Mouse (Mus musculus) CD4-positive, CD25-positive, alpha-beta regulatory T cell, adult 2 months (primary cell): Measurements from ENCODE around the gene Rabggtb.
A peak's percentile ranks its signal among the peaks of the same experiment; 100 is the strongest.

Experiments
- DNase-seq: peaks from one replicate; pipeline ENCODE4 v3.0.0-alpha.2; 2012; ENCODE audit warnings: low read depth, low spot score

The Rabggtb gene

DNA sequence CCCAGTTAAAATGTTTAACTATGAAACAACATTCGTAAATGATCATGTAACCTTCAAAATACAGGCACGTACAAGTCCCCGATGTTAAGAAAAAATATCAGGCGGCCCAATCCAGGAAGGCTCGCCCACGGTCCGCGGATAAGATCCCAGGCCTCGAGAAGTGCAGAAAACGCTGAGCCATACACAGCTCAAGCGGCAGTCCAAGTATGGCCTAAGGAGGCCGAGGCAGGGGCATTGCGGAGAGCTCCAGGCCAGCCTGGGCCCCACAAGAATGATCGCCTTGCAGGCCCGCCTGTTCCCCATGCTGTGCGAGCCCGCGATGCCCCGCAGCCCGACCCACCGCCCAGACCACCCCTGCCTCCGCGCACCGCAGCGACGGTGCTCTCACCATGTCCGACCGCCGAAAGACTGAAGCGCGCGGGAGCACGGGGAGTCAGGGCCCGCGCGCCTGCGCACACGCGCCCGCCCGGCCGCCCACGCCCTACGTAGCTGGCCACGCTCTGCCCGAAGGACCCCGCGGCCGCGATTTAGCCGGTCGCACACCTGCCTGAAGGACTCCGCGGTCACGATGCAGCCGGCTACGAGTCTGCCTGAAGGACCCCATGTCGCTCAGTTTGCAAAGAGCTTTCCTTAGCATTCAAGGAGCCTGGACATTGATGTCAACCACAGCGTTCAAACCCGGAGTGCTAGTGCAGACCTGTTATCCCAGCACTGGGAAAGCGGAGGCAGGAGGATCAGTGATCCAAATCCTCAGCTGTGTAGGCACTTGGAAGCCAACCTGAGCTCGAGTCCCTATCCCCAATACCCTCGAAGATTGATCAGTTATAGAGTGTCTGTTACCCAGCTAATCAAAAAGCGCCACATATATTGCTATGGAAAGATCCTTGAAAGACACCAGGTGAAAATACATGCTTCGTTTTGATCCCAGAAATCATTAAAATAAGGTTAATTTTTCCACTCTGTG lies at the start of gene Rabggtb:
Gene Rabggtb (minus strand): TSS at position 464 of the 964 bp plus-strand sequence.
- DNase-seq, result peak; percentile 98

DNA sequence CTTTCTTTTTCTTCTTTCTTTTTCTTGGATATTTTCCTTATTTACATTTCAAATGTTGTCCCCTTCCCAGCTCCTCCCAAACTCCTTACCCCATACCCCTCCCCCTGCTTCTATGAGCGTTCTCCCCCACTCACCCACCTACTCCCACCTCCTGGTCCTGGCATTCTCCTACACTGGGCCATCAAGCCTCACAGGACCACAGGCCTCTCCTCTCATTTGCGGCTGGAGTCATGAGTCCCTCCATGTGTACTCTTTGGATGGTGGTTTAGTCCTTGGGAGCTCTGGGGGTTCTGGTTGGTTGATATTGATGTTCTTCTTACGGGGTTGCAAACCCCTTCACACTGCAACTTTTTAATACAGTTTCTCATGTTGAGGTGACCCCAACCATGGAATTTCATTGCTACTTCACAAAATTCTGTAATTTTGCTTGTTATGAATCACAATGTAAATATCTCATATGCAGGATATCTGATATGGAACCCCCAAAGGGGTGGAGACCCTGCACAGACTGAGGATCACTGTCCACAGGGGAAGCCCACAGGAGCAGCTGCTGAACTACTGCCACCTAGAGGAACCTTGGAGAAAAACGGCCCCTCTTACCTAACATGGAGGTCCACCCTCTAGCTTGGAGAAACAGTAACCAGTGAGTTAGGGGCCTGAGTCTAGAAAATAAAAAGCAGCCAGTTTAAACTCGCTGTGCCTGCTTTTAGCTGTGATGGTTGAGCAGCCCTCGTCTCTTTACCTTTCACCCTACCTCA lies 49.0 kb upstream of the Rabggtb start:
- DNase-seq, result peak; percentile 50

DNA sequence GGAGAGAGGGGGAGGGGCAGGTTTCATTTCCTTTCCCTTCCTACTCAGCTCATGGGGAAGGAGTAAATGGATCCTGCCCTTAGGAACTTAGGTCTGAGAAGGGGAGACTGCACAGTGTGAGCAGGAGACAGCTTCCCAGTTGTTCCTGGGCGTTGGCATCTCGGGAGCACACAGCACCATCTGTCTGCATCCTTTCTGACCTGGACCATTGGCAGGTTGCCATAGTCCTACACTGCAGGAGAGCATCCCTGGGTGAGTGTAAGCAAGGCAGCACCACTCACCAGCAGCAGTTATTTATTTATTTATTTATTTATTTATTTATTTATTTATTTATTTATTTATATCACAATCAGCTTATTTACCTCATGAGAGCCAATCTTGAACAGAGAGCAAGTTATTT lies 48.1 kb upstream of the Rabggtb start:
- DNase-seq, result no peak

DNA sequence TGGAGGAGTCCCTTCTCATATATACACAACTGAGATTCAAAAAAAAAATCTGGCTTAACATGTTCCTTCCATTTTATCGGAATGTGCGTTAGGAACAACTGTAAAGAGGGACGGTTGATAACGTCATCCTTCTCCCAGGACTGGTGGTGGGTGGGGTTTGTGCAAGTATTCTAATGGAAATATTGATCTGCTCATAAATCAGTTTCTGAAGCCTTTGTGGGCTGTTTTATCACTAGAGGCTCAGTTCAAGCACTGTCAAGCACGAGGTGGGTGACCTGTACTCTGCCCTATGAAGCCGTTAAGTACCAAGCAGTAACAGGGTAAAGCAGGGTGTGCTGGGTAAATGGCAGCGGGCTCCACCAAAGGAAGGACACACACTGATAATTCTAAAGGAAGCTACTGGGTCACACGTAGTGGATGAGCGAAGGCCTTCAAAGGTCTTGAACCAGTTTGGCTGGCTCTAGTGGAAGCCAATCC lies 47.0 kb upstream of the Rabggtb start:
- no peak for DNase-seq

DNA sequence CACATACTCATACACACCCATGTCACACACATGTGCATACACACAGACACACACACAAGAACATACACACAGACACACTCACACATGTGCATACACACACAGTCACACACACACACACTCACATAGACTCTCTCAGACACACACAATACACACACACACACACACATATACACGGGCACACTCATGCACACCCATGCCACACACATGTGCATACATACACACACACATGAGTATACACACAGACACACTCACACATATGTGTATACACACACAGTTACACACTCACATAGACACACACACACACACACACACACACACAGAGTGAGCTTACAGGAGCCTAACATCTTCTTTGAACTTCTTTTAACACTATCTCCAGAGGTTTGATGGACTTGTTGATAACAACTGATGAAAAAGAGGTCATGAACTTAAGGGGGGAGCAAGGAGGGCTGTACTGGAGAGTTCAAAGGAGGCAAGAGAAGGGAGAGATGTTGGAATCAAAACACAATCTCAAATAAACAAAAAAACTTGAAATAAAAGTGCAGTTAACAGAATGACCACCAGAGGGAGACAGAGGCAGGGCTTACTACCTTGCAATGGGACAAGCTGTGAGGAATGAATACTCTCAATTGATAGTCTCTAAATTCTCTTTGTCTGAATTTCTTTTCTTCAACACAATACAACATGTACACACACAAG lies 46.4 kb upstream of the Rabggtb start:
- DNase-seq, result peak; percentile 72

DNA sequence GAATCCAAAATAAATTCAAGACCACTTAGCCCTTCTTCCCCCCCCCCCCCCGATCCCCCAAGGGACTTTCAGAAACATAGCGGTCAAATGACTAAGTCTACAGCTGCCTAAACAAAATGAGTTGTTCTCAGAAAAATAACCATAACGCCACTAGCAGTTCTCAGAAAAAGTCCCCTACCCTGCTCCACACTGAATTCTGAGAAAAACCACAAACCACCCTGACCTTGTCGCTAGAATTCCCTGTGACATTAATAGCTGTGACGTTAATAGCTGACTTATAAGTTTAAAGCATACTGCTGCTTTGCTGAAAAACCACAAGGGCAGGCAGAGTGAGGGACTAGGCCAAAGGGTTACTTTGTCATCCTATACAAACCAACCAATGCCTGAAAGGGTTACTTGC lies 45.1 kb upstream of the Rabggtb start:
- no peak for DNase-seq

DNA sequence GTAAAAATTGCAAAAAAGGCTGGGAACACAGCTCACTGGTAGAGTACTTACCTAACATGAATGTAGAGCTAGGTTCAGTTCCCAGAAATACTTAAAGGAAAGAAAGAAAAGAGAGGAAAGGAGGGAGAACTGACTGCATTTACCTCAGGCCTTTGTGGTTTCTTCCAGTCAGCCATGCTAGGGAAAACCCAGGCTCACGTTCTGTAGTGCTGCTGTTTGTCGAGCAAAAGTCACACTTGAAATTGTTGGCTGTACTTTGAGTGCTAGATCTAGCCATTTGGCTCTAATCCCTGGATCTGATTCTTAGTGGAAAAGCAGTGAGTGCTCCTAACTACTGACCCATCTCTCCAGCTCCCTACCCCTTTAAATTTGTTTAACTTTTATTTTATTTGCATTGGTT lies 35.4 kb upstream of the Rabggtb start:
- DNase-seq, result no peak

DNA sequence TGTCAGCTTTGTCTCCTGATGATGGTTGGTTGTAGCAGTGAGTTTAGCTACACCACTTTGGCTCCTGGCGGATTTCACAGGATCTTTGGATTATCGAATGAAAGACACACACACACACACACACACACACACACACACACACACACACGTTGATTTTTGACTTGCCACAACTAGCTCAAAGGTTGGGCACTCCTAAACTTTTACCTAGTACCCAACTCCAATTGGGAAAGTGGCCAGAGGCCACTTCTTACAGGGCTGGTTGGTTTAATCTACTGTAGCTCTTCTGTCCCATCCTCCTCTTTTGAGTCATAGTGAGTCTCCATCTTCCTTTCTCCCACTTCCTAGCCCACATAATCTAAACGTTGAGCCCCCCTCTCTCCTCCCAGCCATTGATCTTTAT lies 34.5 kb upstream of the Rabggtb start:
- no peak for DNase-seq

DNA sequence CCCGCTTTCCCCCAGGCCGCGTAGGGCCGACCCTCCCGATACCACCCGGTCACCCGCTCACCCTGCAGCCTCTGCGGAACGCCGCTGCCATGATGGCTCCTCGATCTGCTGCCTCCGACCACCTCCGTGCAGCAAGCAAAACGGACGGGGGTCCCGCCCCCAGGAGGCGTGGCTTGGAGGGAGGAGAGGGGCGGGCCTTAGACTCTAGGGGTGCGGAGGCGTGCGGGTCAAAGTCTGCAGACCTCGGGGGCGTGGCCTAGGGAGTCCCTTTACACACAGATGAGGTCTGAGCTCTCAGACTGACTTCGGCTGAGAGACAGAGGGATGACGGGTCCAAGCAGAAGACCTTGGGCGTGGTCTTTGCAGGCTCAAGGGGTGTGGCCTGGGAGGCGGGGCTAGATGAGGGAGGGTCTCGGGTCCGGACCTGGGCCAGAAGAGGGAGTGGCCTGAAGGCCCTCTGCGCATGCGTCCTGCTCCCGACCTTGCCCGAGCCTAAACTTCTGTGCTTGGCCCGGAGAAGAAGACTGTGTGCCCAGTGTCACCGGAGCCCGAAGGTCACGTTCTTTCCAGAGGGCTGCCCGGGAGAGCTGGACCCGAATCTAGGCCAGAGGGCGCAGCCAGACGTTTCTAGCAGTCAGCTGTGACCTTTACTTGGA lies 31.7 kb upstream of the Rabggtb start, which contains the start of gene Acadm:
Gene Acadm (minus strand): TSS at position 298 of the 656 bp plus-strand sequence.
- peak; percentile 96 for DNase-seq

DNA sequence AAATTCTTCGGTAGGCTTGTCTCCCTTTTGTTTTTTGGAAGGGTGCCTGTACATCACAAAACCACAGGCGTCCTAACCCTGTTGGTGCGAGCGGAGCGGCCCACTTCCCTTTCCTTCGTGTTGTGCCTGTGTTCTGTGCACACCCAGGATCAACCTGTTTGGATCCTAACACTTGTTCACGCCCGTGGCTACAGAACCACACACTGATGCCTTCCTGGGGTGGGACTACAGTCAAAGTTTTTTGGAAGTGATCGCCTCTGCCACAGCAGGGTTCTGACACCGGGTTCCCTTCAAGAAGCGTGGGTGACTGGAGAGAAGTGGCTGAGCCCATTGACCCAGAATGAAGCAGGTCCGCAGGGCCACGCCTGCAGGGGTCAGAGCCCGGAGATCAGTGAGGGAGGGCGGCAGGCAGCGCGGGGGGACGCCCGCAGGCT lies 31.1 kb upstream of the Rabggtb start:
- DNase-seq, result peak; percentile 54

DNA sequence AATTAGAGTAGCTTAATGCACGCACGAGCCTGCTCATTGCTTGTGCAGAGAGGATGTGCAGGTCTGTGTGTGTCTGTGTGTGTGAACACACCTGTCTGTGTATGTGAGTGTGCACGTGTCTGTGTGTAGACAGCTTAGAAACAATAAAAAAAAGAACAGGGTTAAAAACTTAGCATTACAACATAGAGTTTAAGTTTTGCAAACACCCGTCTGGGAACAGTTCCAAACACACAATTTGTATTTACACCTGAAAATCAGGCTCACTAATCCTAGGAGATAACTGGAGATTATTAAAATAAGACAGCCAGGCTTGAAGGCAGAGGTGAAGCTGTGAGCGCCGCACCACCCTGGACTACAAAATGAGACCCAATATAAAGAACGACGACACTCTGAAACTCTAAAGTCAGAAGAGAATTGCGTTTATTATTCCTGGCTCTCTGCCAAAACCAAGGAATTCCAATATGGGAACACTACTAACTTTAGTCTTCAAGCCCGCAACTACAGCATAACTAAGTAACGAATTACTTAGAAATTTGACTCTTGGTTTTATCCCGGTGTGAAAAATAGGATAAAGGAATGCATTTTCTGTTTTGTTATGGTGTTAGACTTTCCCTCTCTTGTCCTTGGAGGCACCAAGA lies 30.3 kb upstream of the Rabggtb start:
- DNase-seq, result no peak

DNA sequence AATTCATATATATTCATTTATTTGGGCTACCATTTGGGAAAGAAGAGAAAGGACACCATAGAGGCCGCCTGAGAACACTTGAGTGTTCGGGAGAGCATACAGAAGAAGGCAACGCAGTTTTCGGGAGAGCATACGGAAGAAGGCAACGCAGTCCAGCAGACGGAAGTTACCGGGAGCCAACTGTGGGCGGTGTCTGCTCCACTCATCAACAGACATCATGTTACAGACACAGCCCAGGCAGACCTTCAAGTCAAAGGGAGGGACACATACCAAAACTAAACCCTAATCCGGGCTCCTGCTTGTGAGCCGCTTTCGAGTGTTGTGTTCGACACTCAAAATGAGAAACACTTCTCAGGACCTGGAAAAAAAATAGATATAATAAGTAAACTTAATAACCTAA lies 28.8 kb upstream of the Rabggtb start:
- no peak for DNase-seq

DNA sequence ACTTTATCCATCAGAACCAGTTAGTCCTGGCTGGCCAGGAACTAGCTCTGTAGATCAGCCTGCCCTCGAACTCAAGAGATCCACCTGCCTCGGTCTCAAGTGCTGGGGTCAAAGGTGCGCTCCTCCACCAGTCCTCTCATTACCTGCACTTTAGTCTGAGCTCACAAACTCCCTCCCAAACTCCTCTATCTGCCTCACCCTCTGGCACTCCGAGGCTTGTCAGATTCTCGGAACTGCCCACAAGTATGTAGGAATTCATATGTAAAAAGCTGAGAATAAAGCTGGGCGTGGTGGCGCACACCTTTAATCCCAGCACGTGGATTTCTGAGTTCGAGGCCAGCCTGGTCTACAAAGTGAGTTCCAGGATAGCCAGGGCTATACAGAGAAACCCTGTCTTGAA lies 27.7 kb upstream of the Rabggtb start:
- no peak for DNase-seq

DNA sequence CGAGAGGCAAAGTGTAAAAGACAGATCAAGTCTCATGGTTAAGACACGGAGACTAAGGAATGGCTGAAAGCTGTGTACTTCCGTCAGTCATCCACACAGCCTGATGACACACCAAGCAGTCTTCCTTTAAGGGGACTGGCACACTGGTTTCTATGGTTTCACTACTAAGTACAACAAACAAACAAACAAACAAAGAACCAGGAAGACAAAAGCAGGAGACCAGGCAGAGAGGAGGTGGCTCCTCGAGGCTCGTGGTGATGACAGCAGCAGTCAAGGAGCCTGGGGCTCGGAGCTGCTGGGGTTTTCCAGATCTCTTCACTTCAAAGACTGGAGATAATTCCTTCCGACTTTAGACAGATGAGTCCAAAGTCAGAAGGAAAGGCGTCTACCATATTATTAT lies 27.2 kb upstream of the Rabggtb start:
- DNase-seq, result no peak

DNA sequence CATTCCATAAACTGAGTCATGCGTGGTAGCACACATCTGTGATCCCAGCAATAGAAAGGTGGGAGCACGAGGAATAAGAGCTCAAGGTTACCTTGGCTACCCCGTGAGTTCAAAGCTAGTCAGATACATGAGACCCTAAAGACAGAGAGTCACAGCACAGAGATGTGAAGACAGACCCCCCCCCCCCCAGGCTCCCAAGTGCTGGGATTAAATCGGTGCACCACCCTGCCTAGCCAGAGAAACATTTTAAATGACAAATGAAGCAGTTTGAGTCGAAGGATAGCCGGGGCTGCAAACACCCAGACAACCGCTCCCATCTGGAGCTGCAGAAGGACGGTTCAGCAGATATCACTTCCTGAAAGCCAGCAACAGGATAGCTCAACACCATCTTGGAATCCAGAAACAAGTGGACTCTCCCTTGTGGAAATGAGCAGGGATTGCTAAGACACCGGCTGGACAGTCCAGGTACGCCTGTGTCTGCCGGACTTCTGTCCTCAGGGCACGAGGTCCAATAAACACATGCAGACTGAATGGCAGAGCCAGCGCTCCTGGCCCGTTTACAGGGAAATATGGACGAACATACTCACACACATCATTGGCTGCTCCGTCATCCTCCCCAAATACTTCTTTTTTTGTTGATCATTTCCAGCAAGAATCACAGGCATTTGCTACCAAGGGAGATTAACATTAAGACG lies 24.5 kb upstream of the Rabggtb start:
- DNase-seq, result no peak

DNA sequence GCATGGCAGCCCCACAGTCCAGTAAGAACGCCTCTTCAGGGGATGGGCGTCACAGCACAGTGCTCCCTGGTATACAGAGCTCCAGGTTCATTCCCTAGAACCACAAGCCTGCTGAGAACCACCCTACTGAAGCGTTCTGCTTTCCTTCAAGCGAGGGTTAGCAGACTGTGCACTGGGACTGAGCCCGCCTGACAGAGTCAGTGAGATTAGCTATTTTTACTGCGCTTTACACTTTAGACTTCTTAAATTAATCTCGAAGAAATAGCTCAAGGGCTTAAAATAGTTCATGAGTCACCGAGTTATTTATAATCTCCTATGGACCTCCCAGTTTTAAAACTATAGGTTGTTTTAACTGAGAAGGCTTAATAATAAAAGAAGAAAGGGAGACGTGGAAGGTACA lies 23.1 kb upstream of the Rabggtb start:
- no peak for DNase-seq

DNA sequence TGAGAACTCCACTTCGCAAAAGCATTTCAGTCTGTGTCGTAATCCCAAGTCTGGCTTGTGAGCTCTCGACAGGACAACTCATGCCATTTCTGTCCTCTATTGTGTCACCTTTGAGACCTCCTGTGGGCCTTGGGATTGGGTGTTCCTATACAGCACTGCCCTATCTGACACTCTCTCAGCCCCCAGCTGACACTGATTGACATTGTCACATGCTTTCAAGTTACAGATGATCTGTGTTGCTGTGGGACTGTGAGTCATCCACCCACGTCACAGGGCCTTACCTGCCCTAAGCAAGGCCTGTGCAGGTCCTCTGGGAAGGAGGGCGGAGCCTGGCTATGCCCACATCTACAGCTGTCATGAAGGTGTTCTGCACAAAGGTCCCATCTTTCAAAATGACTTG lies 19.7 kb upstream of the Rabggtb start:
- no peak for DNase-seq

DNA sequence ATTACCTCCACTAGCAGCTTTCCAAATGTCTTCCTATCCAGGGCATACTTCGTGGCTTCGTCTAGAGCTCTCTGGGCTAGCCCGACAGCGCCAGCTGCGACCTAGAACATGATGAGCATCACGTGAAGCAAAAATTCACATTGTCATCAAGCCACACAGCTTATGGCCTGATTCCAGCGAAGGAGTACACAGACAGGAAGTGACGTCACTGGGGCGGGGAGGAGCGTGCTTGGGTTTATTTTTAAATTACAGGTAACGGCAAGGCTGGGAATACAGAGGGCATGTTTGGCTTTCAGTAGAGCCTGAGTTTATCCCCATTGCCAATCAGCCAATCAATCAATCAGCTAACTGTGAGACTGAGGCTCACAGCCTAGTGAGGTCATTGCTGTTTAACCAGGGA lies 16.7 kb upstream of the Rabggtb start:
- DNase-seq, result peak; percentile 69

DNA sequence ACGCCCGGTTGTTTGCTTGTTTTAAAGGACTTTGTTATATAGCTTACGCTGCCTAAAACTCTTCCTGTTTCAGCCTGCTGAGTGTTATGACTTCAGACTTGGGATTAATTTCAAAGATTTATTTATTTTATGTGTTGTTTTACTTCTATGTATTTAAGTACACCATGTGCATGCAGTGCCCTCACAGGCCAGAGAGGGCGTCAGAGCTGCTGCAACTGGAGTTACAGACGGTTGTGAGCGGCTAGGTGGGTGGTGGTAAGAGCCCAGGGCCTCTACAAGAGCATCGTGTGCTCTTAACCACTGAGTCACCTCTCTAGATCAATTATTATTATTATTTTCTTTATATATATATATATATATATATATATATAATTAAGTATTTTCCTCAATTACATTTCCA lies 13.5 kb upstream of the Rabggtb start:
- peak; percentile 32 for DNase-seq
